9 mouse cellular contexts compared by ENCODE assay signal in the genomic region with DNA sequence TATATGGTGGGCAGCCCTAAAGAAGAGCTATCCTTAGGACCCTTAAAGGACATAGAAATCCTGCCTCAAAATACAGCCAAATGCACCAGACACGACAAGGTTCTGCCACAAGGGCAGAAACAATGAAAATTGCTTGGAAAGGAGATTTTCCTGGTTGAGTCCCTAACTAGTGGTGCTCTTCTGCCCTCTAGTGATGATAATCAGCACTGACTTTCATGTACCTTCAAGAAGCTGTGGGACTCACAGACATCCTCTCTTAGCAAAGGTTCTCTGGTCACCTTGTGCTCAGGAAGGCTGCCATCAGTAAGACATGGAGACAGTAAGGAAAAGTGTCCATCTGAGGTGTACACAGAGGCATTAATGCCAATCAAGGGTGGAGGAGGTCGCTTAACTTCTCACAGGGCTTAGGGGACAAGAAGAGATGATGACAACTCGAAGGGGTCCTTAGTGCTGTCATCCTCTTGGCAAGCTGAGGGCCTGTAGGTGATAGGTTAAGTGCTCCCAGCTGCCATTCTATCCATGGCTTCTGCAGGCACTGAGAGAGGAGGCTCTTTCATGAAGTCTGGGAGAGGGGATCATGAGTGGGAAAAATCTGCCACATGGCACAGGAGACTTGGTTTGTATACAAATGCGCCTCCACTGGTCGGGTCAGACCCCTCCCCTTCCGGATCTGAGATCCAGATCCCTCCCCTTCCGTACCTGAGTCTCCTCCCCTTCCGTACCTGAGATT.
DNase-seq lines count a peak whose midpoint lies in the region; ATAC-seq lines count a peak whose summit lies in the region.
"Had no signal": no experiment of that assay in that cellular context is flagged by ENCODE, and none has a peak within 500 bp of the region (broad histone marks: within the 10 kb centered on the region; RNA-seq: fewer than 3 reads in every experiment).

No protein-coding gene starts in this region.

- peak; percentile 70 for ATAC-seq in forebrain, embryonic 16.5 days
- peak; percentile 52 for ATAC-seq in midbrain, embryonic 12.5 days (ENCODE audit: low FRiP score, low read depth)

- peak overlapping the region; percentile 35 for H3K9ac ChIP-seq in forebrain, embryonic 16.5 days (replicated peaks; ENCODE audit: low read depth, low read length)
- no peak overlapping the region for H3K9ac ChIP-seq in midbrain, embryonic 12.5 days (replicated peaks)
- H3K9ac ChIP-seq: heart, embryonic 13.5 days had no signal

- no peak overlapping the region for H3K4me3 ChIP-seq in forebrain, embryonic 16.5 days (replicated peaks; ENCODE audit: low read length)
- H3K4me3 ChIP-seq in midbrain, embryonic 12.5 days: no peak overlapping the region
- H3K4me3 ChIP-seq: heart, embryonic 13.5 days had no signal

- peak; percentile 53 for DNase-seq in adrenal gland, postnatal 14 days
- no peak for DNase-seq in adrenal gland, postnatal 4 days (ENCODE audit: low spot score in 2 of 2)
- peak; percentile 61 to 72 for DNase-seq in right cerebral cortex, postnatal 10 days (ENCODE audit: low spot score in 2 of 2)
- no peak for DNase-seq in right cerebral cortex, postnatal 4 days
- DNase-seq in kidney, postnatal 36 days: peak; percentile 32 to 41
- DNase-seq in spleen, postnatal 10 days (ENCODE audit: low spot score in 2 of 2): no peak

- H3K4me2 ChIP-seq in forebrain, embryonic 16.5 days (ENCODE audit: low read length): no peak overlapping the region
- H3K4me2 ChIP-seq in midbrain, embryonic 12.5 days (replicated peaks): no peak overlapping the region
- H3K4me2 ChIP-seq: heart, embryonic 13.5 days had no signal

- peaks cover 5% of the 10 kb centered on the region for H3K4me1 ChIP-seq in forebrain, embryonic 16.5 days (replicated peaks; ENCODE audit: control insufficient read depth, insufficient read depth, low read length)
- H3K4me1 ChIP-seq in midbrain, embryonic 12.5 days: peaks cover 9% of the 10 kb centered on the region

- 61% methylated on average over 8 of the region's 8 CpGs for WGBS in forebrain, embryonic 16.5 days
- WGBS in midbrain, embryonic 12.5 days: 58% methylated on average over 8 of the region's 8 CpGs

- no peaks in the 10 kb centered on the region for H3K36me3 ChIP-seq in forebrain, embryonic 16.5 days (ENCODE audit: control insufficient read depth, insufficient read depth)
- no peaks in the 10 kb centered on the region for H3K36me3 ChIP-seq in midbrain, embryonic 12.5 days
- H3K36me3 ChIP-seq: heart, embryonic 13.5 days had no signal

- no peaks in the 10 kb centered on the region for H3K27me3 ChIP-seq in forebrain, embryonic 16.5 days (replicated peaks; ENCODE audit: control insufficient read depth, insufficient read depth, low read length)
- no peaks in the 10 kb centered on the region for H3K27me3 ChIP-seq in midbrain, embryonic 12.5 days

- H3K9me3 ChIP-seq in forebrain, embryonic 16.5 days (ENCODE audit: control insufficient read depth, low read length): no peaks in the 10 kb centered on the region
- H3K9me3 ChIP-seq in midbrain, embryonic 12.5 days: no peaks in the 10 kb centered on the region
- H3K9me3 ChIP-seq: heart, embryonic 13.5 days had no signal

- H3K27ac ChIP-seq in forebrain, embryonic 16.5 days (ENCODE audit: low read length): peak overlapping the region; percentile 31
- H3K27ac ChIP-seq in midbrain, embryonic 12.5 days (replicated peaks): 0 out of 2 replicates have a peak overlapping the region, but pooled peaks have one; percentile 20
- H3K27ac ChIP-seq: heart, embryonic 13.5 days had no signal

Comparison
In these comparisons a context has a peak if more than half of its experiments do, and no peak if none do; other contexts are left out.
1. DNase-seq: peak in adrenal gland, postnatal 14 days (single experiment), right cerebral cortex, postnatal 10 days (2 of 2) and kidney, postnatal 36 days (2 of 2); none in adrenal gland, postnatal 4 days (0 of 2), right cerebral cortex, postnatal 4 days (single experiment) and spleen, postnatal 10 days (0 of 2).